Mouse (Mus musculus): ENCODE measurements around the gene Gm8104. TPM values are rescaled to one million over a fixed set of nuclear protein-coding genes. Genes with fewer than 3 reads are reported as not detected.
"Not testable (repeated sequence)": the region's sequence is repeated elsewhere in the genome, so short reads cannot be mapped to it uniquely, and the experiment has no call there.

Gm8104 gene
- total RNA-seq (2014; fragmentation: Nextera tagmentation): not detected in 2 replicates
- total RNA-seq (2017): not detected in 2 replicates

DNA sequence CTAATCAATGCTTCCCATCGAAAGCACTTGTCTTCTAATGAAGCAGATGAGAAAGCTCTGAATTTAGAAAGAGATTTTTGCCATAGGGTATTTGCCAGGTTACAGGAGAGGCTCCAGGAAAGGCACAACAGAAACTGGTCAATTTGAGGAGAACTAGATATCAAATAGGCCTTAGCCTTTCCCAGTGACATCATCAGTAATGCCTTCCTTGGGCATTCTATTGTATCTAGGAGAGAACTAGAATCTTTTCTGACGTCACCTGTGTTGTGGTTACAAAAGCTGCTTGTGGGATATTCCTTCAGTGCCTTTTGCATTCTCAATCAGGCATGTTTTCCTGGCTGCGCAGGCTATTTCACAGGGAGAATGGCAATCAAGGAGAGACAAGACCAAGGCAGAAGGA, at the start of gene Gm8104:
Gene Gm8104 (plus strand): TSS at position 301 of the 400 bp plus-strand sequence.
- ATAC-seq (replicated peaks; ENCODE audit: poor library complexity, severe bottlenecking): not testable (repeated sequence)

DNA sequence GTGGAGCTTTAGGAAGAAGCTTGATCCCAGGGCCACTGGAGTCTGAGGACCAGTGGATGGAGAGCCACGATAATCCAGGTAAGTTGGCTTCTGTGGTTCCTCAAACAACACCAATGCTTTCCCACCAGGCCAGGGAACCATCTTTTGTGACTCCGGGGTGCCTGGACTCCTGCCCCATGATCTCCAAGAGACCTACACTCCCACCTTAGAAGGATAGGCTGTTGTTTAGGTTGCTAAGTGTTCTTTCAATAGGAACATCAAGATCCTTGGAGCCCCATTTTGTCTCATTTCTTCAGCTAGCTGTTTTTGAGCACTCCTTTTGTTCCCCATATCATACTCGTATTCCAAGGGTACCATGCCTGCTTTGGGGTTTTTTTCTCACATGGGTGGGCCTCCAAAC, 42.3 kb upstream of the Gm8104 start:
- not testable (repeated sequence) for ATAC-seq (replicated peaks; ENCODE audit: poor library complexity, severe bottlenecking)

DNA sequence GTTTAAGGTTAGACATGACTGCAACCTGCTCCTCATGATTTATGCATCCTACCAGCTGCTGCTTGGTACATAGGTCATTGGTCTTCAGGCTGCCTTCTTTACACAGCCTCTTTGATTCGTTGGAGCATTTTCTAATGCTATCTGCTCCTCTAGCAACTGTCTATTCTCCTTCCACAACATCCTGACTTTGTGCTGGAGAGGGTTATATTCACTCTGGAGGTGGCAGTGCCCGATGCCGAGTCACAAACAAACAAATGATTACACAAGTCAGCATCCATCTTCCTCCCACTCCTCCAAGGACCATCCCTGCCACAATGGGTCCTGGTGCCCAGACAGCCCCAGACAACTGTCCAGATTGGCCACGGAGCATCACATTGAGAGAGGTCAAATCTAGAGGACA, 40.2 kb upstream of the Gm8104 start:
- ATAC-seq (replicated peaks; ENCODE audit: poor library complexity, severe bottlenecking): not testable (repeated sequence)

DNA sequence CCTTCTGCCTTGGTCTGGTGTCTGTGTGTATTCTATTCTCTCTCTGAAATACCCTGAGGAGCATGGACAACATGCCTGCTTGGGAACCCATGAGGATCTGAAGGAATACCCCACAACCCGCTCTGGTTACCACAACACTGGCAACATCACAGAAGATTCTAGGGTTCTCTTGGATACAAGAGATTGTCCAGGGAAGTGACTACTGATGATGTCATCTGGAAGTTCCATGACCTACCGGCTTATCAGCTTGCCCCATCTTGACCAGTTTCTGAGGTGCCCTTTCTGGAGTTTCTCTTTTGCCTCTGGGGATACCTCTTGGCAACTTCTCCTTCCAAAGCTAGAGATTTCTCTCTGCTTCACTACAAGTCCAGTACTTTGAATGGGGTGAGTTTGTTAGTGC, 23.9 kb upstream of the Gm8104 start, which contains the start of gene Gm8094:
Gene Gm8094 (minus strand): TSS at position 101 of the 400 bp plus-strand sequence.
- ATAC-seq (replicated peaks; ENCODE audit: poor library complexity, severe bottlenecking): not testable (repeated sequence)

DNA sequence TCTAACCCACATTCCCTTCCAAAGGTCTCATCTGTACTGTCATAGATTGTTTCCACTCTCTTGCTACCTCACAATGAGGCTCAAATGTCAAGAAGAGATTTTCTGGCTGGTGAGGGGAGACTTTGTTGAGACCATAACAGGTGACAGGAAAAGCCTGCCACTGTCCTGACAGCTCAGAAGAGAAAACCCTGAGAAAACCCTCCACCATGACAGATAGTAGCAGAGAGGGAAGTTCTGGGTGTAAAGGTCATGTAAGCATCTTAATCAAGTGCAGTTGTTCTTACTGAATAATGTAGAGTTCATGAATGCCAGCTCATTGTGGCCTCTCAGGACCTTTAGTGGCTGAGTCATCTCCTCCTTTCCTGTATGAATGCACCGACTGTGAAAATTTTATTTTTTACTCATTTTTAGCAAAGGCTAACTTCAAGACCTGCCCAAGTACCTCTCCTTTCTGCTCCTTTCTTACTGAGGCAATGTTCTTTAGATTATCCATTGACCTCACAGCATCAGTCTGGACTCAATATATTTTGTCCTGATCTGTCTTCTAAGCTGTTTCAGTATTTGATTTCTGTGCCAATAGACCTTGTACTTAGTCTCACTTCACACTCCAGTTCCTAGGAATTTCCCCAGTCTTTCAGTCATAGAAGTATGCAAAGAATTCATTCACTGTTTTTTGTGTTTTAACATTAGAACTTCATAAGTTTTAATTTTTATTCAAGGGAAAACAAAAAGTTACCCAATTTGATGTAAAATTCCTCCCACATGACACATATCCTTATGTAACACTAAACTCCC, 15.3 kb upstream of the Gm8104 start:
- ATAC-seq (replicated peaks; ENCODE audit: poor library complexity, severe bottlenecking): not testable (repeated sequence)

DNA sequence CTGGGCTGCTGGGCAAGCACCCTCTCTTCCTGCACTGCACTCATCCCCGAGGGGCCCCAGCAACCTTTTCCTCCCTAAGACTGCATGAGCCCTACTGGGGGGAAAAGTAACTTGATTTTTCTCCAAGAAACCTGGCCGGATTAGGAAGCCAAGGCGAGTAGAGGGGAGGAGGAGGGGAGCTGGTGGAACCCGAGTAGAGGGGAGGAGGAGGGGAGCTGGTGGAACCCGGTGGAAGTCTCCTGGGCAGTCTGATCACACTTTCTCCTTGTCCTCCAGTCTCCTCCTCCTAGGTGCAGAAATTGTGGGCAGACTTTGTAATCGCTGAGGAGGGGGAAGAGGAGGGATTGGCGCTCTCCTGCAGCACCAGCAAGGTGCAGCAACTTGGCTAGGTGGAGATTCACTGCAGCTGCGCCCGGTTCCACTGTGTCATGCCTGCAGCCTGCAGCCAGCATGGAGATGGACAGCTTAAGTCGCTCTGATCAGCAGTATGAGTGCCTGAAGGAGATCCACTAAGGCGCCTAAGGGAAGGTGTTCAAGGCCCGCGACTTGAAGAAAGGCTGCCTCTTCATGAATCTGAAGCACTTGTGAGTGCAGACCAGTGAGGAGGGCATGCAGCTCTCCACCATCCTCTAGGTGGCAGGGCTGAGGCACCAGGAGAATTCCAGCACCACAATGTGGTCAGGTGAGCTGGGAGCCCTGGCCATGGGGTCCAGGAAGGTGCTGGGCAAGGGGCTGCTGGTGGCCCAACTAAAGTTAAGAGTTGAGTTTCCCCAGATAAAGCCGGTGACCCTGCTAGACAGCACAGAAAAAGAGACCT, 11.1 kb upstream of the Gm8104 start:
- ATAC-seq (replicated peaks; ENCODE audit: poor library complexity, severe bottlenecking): not testable (repeated sequence)

DNA sequence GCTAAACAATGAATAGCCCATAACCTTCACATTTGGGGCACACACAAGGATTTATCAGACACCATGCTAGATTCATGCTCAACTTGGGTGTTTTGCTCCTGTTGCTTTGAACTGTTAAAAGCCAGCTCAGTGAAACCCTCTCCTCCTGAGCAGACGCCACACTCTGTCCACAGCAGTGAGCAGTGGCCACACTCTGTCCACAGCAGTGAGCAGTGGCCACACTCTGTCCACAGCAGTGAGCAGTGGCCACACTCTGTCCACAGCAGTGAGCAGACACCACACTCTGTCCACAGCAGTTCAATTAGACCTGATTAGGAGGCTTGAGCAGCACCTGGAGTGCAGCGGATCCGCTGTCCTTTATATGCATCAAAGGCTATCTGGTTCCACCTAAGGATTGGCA, 19.3 kb downstream of the Gm8104 start:
- ATAC-seq (replicated peaks; ENCODE audit: poor library complexity, severe bottlenecking): not testable (repeated sequence)

DNA sequence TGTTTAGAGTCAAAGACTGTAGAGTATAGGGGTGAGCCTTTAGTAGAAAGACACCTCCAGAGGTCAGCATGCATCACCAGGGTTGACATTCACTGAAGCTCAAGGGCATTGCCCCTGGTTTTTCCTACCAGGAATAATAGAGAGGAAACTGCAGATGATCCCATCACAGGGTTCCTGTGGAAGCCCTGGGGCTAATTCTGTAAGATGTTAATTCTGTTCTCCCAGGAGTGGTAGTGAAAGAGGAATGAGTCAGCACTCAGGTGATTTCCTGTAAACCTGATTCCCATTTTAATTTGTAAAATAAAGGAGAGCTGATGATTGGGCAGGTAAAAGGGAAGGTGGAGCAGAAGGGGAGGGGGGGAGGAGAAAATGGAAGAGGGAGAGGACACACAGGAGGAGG, 25.9 kb downstream of the Gm8104 start:
- not testable (repeated sequence) for ATAC-seq (replicated peaks; ENCODE audit: poor library complexity, severe bottlenecking)

Other genes starting within 250 kb of the Gm8104 start
- not detected in 2 replicates for gene Gm21977, start 247.1 kb upstream of the Gm8104 start, total RNA-seq (2014; fragmentation: Nextera tagmentation)
- not detected in 2 replicates for gene Gm21977, start 247.1 kb upstream of the Gm8104 start, total RNA-seq (2017)
- not detected in 2 replicates for gene Gm8082, start 107.0 kb upstream of the Gm8104 start, total RNA-seq (2014; fragmentation: Nextera tagmentation)
- gene Gm8082, start 107.0 kb upstream of the Gm8104 start, total RNA-seq (2017): not detected in 2 replicates
- gene Gm10376, start 85.0 kb upstream of the Gm8104 start, total RNA-seq (2014; fragmentation: Nextera tagmentation): not detected in 2 replicates
- not detected in 2 replicates for gene Gm10376, start 85.0 kb upstream of the Gm8104 start, total RNA-seq (2017)
- gene Gm8094, start 24.0 kb upstream of the Gm8104 start, total RNA-seq (2014; fragmentation: Nextera tagmentation): not detected in 2 replicates
- not detected in 2 replicates for gene Gm8094, start 24.0 kb upstream of the Gm8104 start, total RNA-seq (2017)
- gene Gm7233, start 79.3 kb downstream of the Gm8104 start, total RNA-seq (2014; fragmentation: Nextera tagmentation): not detected in 2 replicates
- not detected in 2 replicates for gene Gm7233, start 79.3 kb downstream of the Gm8104 start, total RNA-seq (2017)
- not detected in 2 replicates for gene Gm8122, start 134.7 kb downstream of the Gm8104 start, total RNA-seq (2014; fragmentation: Nextera tagmentation)
- not detected in 2 replicates for gene Gm8122, start 134.7 kb downstream of the Gm8104 start, total RNA-seq (2017)
- not detected in 2 replicates for gene Gm8126, start 158.0 kb downstream of the Gm8104 start, total RNA-seq (2014; fragmentation: Nextera tagmentation)
- gene Gm8126, start 158.0 kb downstream of the Gm8104 start, total RNA-seq (2017): not detected in 2 replicates
- not detected in 2 replicates for gene Gm9732, start 174.4 kb downstream of the Gm8104 start, total RNA-seq (2014; fragmentation: Nextera tagmentation)
- not detected in 2 replicates for gene Gm9732, start 174.4 kb downstream of the Gm8104 start, total RNA-seq (2017)
- gene Gm8127, start 193.2 kb downstream of the Gm8104 start, total RNA-seq (2014; fragmentation: Nextera tagmentation): not detected in 2 replicates
- gene Gm8127, start 193.2 kb downstream of the Gm8104 start, total RNA-seq (2017): not detected in 2 replicates
- not detected in 2 replicates for gene 1700001F09Rik, start 247.2 kb downstream of the Gm8104 start, total RNA-seq (2014; fragmentation: Nextera tagmentation)
- not detected in 2 replicates for gene 1700001F09Rik, start 247.2 kb downstream of the Gm8104 start, total RNA-seq (2017)

Data from granulocyte monocyte progenitor cell, adult 5-6 weeks (primary cell).